Mouse (Mus musculus) erythroid progenitor cell, adult 5-6 weeks (primary cell): ENCODE measurements around the gene Szrd1. TPM values are rescaled to one million over a fixed set of nuclear protein-coding genes. Genes with fewer than 3 reads are reported as not detected.

Experiments
- ATAC-seq: replicated peaks from 2 replicates; pipeline ENCODE4 v1.8.0; 2016; ENCODE audit warnings: moderate number of reproducible peaks, mild to moderate bottlenecking, moderate TSS enrichment, inconsistent platforms; ENCODE audit not compliant: poor library complexity, low FRiP score, severe bottlenecking
- total RNA-seq, 2 experiments: library from RNA; stranded (forward) in 1 of 2; stranded (reverse) in 1 of 2; fragments of 150-400 nt in 1 of 2; fragments of 186-747, 209-891 nt in 1 of 2; gene quantifications; 2 replicates each; pipeline versions ENCODE4 v1.2.3 to v1.2.4; 2015 to 2017; ENCODE audit warnings: low replicate concordance in 2 of 2

Szrd1 gene
- total RNA-seq, 2 experiments from 2014 or later, result 19.3 to 20.2 TPM

GRCm38 (mm10) chr4:141122663-141123062, 16.9 kb downstream of the Szrd1 start:
- ATAC-seq, result no peak

GRCm38 (mm10) chr4:141120700-141121099, 18.9 kb downstream of the Szrd1 start:
- no peak for ATAC-seq

GRCm38 (mm10) chr4:141118691-141119090, 20.9 kb downstream of the Szrd1 start:
- no peak for ATAC-seq

GRCm38 (mm10) chr4:141115398-141115797, 24.2 kb downstream of the Szrd1 start:
- ATAC-seq, result no peak

- no peak for ATAC-seq
These were observed 25.0 kb downstream of the Szrd1 start for GRCm38 (mm10) chr4:141114521-141114981.

- ATAC-seq, result no peak
These were observed 25.7 kb downstream of the Szrd1 start for GRCm38 (mm10) chr4:141113831-141114230.

- no peak for ATAC-seq
These were observed 31.3 kb downstream of the Szrd1 start for GRCm38 (mm10) chr4:141108196-141108732.

GRCm38 (mm10) chr4:141106526-141107183, 32.9 kb downstream of the Szrd1 start:
- ATAC-seq, result no peak

GRCm38 (mm10) chr4:141101855-141102254, 37.7 kb downstream of the Szrd1 start:
- no peak for ATAC-seq

- ATAC-seq, result no peak
These were observed 38.3 kb downstream of the Szrd1 start for GRCm38 (mm10) chr4:141101291-141101690.

- no peak for ATAC-seq
These were observed 39.6 kb downstream of the Szrd1 start for GRCm38 (mm10) chr4:141099956-141100355.

GRCm38 (mm10) chr4:141098935-141099334, 40.6 kb downstream of the Szrd1 start:
- no peak for ATAC-seq

- no peak for ATAC-seq
These were observed 42.9 kb downstream of the Szrd1 start for GRCm38 (mm10) chr4:141096710-141097109.

GRCm38 (mm10) chr4:141095016-141095415, 44.6 kb downstream of the Szrd1 start:
- no peak for ATAC-seq

GRCm38 (mm10) chr4:141088714-141089113, 50.9 kb downstream of the Szrd1 start:
- no peak for ATAC-seq

GRCm38 (mm10) chr4:141088033-141088432, 51.5 kb downstream of the Szrd1 start, which contains the start of gene Spata21:
Gene Spata21 (plus strand): TSS chr4:141088333.
- ATAC-seq, result no peak

- ATAC-seq, result 0 out of 2 replicates have a peak, but pooled peaks have one; percentile 31
These were observed 52.7 kb downstream of the Szrd1 start for GRCm38 (mm10) chr4:141086862-141087261.

- ATAC-seq, result no peak
These were observed 61.0 kb downstream of the Szrd1 start for GRCm38 (mm10) chr4:141078510-141079137.

- ATAC-seq, result peak; percentile 84
These were observed 61.7 kb downstream of the Szrd1 start, which contains the start of gene Necap2 for GRCm38 (mm10) chr4:141077681-141078509. Gene Necap2 (minus strand): TSS chr4:141078357.
